8 mouse cellular contexts compared by ENCODE assay signal in genomic region chr4:110285346-110286330, GRCm38 (mm10).
A peak's percentile ranks its signal among the peaks of the same experiment; 100 is the strongest.
DNase-seq lines count a peak whose midpoint lies in the region; ATAC-seq and TF ChIP-seq lines count a peak whose summit lies in the region.

No protein-coding gene starts in this region.

- intact Hi-C loops in heart, adult 2 months (cut with DNase I): no loop called here

- 0 out of 2 replicates have a peak, but pooled peaks have one; percentile 34 for ATAC-seq in liver, embryonic 11.5 days (replicated peaks; ENCODE audit: low FRiP score)
- peak; percentile 55; the same call in 1 of the 2 replicates for ATAC-seq in intestine, embryonic 15.5 days
- peak; percentile 55 for ATAC-seq in neural tube, embryonic 12.5 days (ENCODE audit: low FRiP score, low read depth)

- H3K9me3 ChIP-seq in liver, embryonic 11.5 days (ENCODE audit: control insufficient read depth, low read length): no peaks in the 10 kb centered on the region
- H3K9me3 ChIP-seq in intestine, embryonic 15.5 days: no peaks in the 10 kb centered on the region
- H3K9me3 ChIP-seq in neural tube, embryonic 12.5 days: no peaks in the 10 kb centered on the region

- no peak overlapping the region for H3K4me3 ChIP-seq in liver, embryonic 11.5 days (ENCODE audit: low read depth, low read length)
- H3K4me3 ChIP-seq in intestine, embryonic 15.5 days (replicated peaks): peak overlapping the region; percentile 7; the same call in 1 of the 2 replicates
- H3K4me3 ChIP-seq in neural tube, embryonic 12.5 days: peak overlapping the region; percentile 52
- no peak overlapping the region for H3K4me3 ChIP-seq in heart, adult 2 months

- no peak overlapping the region for H3K9ac ChIP-seq in liver, embryonic 11.5 days (ENCODE audit: low read depth, low read length)
- H3K9ac ChIP-seq in intestine, embryonic 15.5 days: no peak overlapping the region
- H3K9ac ChIP-seq in neural tube, embryonic 12.5 days: peak overlapping the region; percentile 77
- no peak overlapping the region for H3K9ac ChIP-seq in heart, adult 2 months (ENCODE audit: low read depth, low read length)

- peak overlapping the region; percentile 6 for H3K4me2 ChIP-seq in liver, embryonic 11.5 days
- H3K4me2 ChIP-seq in intestine, embryonic 15.5 days (replicated peaks): peak overlapping the region; percentile 46
- peak overlapping the region; percentile 59 for H3K4me2 ChIP-seq in neural tube, embryonic 12.5 days (replicated peaks)

- H3K36me3 ChIP-seq in liver, embryonic 11.5 days (ENCODE audit: control insufficient read depth, insufficient read depth, low read length): no peaks in the 10 kb centered on the region
- H3K36me3 ChIP-seq in intestine, embryonic 15.5 days: no peaks in the 10 kb centered on the region
- H3K36me3 ChIP-seq in neural tube, embryonic 12.5 days: no peaks in the 10 kb centered on the region
- no peaks in the 10 kb centered on the region for H3K36me3 ChIP-seq in heart, adult 2 months (ENCODE audit: control insufficient read depth, insufficient read depth, low read length)

- WGBS in liver, embryonic 11.5 days: 29% methylated on average over 15 of the region's 15 CpGs
- WGBS in intestine, embryonic 15.5 days: 18% methylated on average over 15 of the region's 15 CpGs
- 10% methylated on average over 15 of the region's 15 CpGs for WGBS in neural tube, embryonic 12.5 days
- WGBS in heart, adult 2 months: 11% methylated on average over 15 of the region's 15 CpGs

- no peak overlapping the region for H3K27ac ChIP-seq in liver, embryonic 11.5 days (ENCODE audit: low read depth, low read length)
- no peak overlapping the region for H3K27ac ChIP-seq in intestine, embryonic 15.5 days
- H3K27ac ChIP-seq in neural tube, embryonic 12.5 days: peak overlapping the region; percentile 89
- H3K27ac ChIP-seq in heart, adult 2 months: no peak overlapping the region

- no peaks in the 10 kb centered on the region for H3K79me2 ChIP-seq in heart, adult 2 months (replicated peaks; ENCODE audit: control insufficient read depth, insufficient read depth, low read length)

- no peak for TF ChIP-seq POLR2A in heart, adult 2 months (IDR thresholded peaks at IDR 0.05; ENCODE audit: insufficient read depth, low read depth, low read length)

- no peaks in the 10 kb centered on the region for H3K4me1 ChIP-seq in liver, embryonic 11.5 days (replicated peaks; ENCODE audit: control insufficient read depth, insufficient read depth, low read length)
- no peaks in the 10 kb centered on the region for H3K4me1 ChIP-seq in intestine, embryonic 15.5 days (replicated peaks)
- H3K4me1 ChIP-seq in neural tube, embryonic 12.5 days: no peaks in the 10 kb centered on the region
- no peaks in the 10 kb centered on the region for H3K4me1 ChIP-seq in heart, adult 2 months (ENCODE audit: control insufficient read depth, insufficient read depth, low read length)

- DNase-seq in liver, embryonic 11.5 days (ENCODE audit: low spot score): no peak
- no peak for DNase-seq in liver
- DNase-seq in embryo, embryonic 9.5 days (ENCODE audit: extremely low spot score): peak; percentile 60
- DNase-seq in kidney, postnatal 14 days: no peak
- no peak for DNase-seq in ovary, adult 18-20 months (ENCODE audit: low spot score)
- DNase-seq in heart, adult 2 months: no peak

- no peaks in the 10 kb centered on the region for H3K27me3 ChIP-seq in liver, embryonic 11.5 days (replicated peaks; ENCODE audit: control insufficient read depth, insufficient read depth, low read length)
- H3K27me3 ChIP-seq in intestine, embryonic 15.5 days (replicated peaks): no peaks in the 10 kb centered on the region
- H3K27me3 ChIP-seq in neural tube, embryonic 12.5 days (replicated peaks): no peaks in the 10 kb centered on the region
- H3K27me3 ChIP-seq in heart, adult 2 months (ENCODE audit: control insufficient read depth, insufficient read depth, low read length): no peaks in the 10 kb centered on the region

- no peak for TF ChIP-seq EP300 in heart, adult 2 months (IDR thresholded peaks at IDR 0.05; ENCODE audit: insufficient read depth, low read depth, low read length)

- TF ChIP-seq CTCF in heart, adult 2 months (IDR thresholded peaks at IDR 0.05): no peak

Comparison
In these comparisons a context has a peak if more than half of its experiments do, and no peak if none do; other contexts are left out.
1. H3K4me2 ChIP-seq: peak in every context shown above with its lines; median percentile 59 in neural tube, embryonic 12.5 days; 46 in intestine, embryonic 15.5 days; 6 in liver, embryonic 11.5 days.
2. H3K4me3 ChIP-seq: peak in intestine, embryonic 15.5 days (single experiment) and neural tube, embryonic 12.5 days (single experiment); none in liver, embryonic 11.5 days (single experiment) and heart, adult 2 months (single experiment).
3. Peak in every context shown above with its lines, with median percentiles within 50 percentile points of each other: ATAC-seq.